Mouse (Mus musculus) neural tube, embryonic 14.5 days (tissue): ENCODE data around the gene Bbs5. TPM values are rescaled to one million over a fixed set of nuclear protein-coding genes. Genes with fewer than 3 reads are reported as not detected.

Experiments
- ATAC-seq: fragments of 200-750 bp; cut with Nextera tagmentation; 2 replicates; pipeline ENCODE4 v1.8.0; 2017; ENCODE audit warnings: low read depth, mild to moderate bottlenecking, moderate TSS enrichment, moderate library complexity
- H3K27ac ChIP-seq: fragments of 300-500 bp; sonication (generic); 2 replicates; pipeline ENCODE4 v1.5.1; 2014; ENCODE audit warnings: low read depth, mild to moderate bottlenecking, control low read depth, low read length, moderate library complexity, mixed read lengths
- H3K27me3 ChIP-seq: fragments of 300-500 bp; sonication (generic); 2 replicates; pipeline ENCODE4 v1.6.1; 2014; ENCODE audit warnings: low read length; ENCODE audit not compliant: control insufficient read depth, insufficient read depth
- H3K36me3 ChIP-seq: fragments of 300-500 bp; sonication (generic); 2 replicates; pipeline ENCODE4 v1.6.1; 2014; ENCODE audit warnings: low read length, mixed read lengths; ENCODE audit not compliant: control insufficient read depth, insufficient read depth
- H3K4me1 ChIP-seq: fragments of 300-500 bp; sonication (generic); 2 replicates; pipeline ENCODE4 v1.6.1; 2014; ENCODE audit warnings: low read length; ENCODE audit not compliant: control insufficient read depth, insufficient read depth
- H3K4me2 ChIP-seq: fragments of 300-500 bp; sonication (generic); 2 replicates; pipeline ENCODE4 v1.6.1; 2014; ENCODE audit warnings: mild to moderate bottlenecking, low read depth, low read length, control low read depth
- H3K4me3 ChIP-seq: fragments of 300-500 bp; sonication (generic); 2 replicates; pipeline ENCODE4 v1.5.1; 2014; ENCODE audit warnings: low read depth, low read length, control low read depth, mixed read lengths
- H3K9ac ChIP-seq: fragments of 300-500 bp; sonication (generic); replicated peaks from 2 replicates; pipeline ENCODE4 v1.6.1; 2014; ENCODE audit warnings: low read depth, mild to moderate bottlenecking, control low read depth, low read length, mixed read lengths
- H3K9me3 ChIP-seq: fragments of 300-500 bp; sonication (generic); 2 replicates; pipeline ENCODE4 v1.6.1; 2016; ENCODE audit warnings: low read length; ENCODE audit not compliant: control insufficient read depth
- WGBS: fragments of 180-500 bp; shearing (Covaris S2); extraction: QIAGEN DNeasy Blood & Tissue Kit; methylation state at CpG from one replicate; pipeline ENCODE4 v1.1.7; 2014; 5-methylcytosine and 5-hydroxymethylcytosine counted together
- polyA plus RNA-seq: library from polyadenylated mRNA; unstranded; fragments of >200 nt; fragmentation: Nextera tagmentation; extraction: Ambion mirVana; gene quantifications from 2 replicates; pipeline ENCODE4 v1.2.1, GENCODE M21; 2014

The Bbs5 gene
- polyA plus RNA-seq, 1 experiment from 2014 or later, result 31.9 TPM

GRCm38 (mm10) chr2:69679990-69680389 is 33.0 kb downstream of the Bbs5 start:
- Histone ChIP-seq H3K27ac (no peak overlapping the region), H3K36me3 (no peaks in the 10 kb centered on the region), H3K4me2 (no peak overlapping the region), H3K27me3 (no peaks in the 10 kb centered on the region), H3K9me3 (no peaks in the 10 kb centered on the region), H3K4me1 (peaks cover 7% of the 10 kb centered on the region; the same call in 1 of the 2 replicates), H3K9ac (no peak overlapping the region), H3K4me3 (no peak overlapping the region)
- no peak for ATAC-seq
- WGBS, result 66% methylated on average over 6 of the region's 6 CpGs

GRCm38 (mm10) chr2:69681931-69682330 is 35.0 kb downstream of the Bbs5 start:
- ATAC-seq, result no peak
- no peaks in the 10 kb centered on the region for H3K9me3 ChIP-seq
- H3K4me1 ChIP-seq, result peaks cover 7% of the 10 kb centered on the region; the same call in 1 of the 2 replicates
- H3K4me3 ChIP-seq, result no peak overlapping the region
- no peak overlapping the region for H3K4me2 ChIP-seq
- H3K9ac ChIP-seq, result no peak overlapping the region
- H3K36me3 ChIP-seq, result peaks cover 3% of the 10 kb centered on the region; the same call in 1 of the 2 replicates
- H3K27ac ChIP-seq, result no peak overlapping the region
- no peaks in the 10 kb centered on the region for H3K27me3 ChIP-seq
- WGBS, result 92% methylated on average over 4 of the region's 4 CpGs

- H3K4me3 ChIP-seq, result no peak overlapping the region
- peaks cover 6% of the 10 kb centered on the region; the same call in 1 of the 2 replicates for H3K36me3 ChIP-seq
- peaks cover 7% of the 10 kb centered on the region; the same call in 1 of the 2 replicates for H3K4me1 ChIP-seq
- peak; percentile 61; the same call in 1 of the 2 replicates for ATAC-seq
- H3K27ac ChIP-seq, result no peak overlapping the region
- H3K9ac ChIP-seq, result no peak overlapping the region
- WGBS, result 19% methylated on average over 13 of the region's 13 CpGs
- H3K9me3 ChIP-seq, result no peaks in the 10 kb centered on the region
- H3K27me3 ChIP-seq, result no peaks in the 10 kb centered on the region
- peak overlapping the region; percentile 30 for H3K4me2 ChIP-seq
Observed at GRCm38 (mm10) chr2:69683036-69683805, 36.2 kb downstream of the Bbs5 start.

- no peak overlapping the region for H3K9ac ChIP-seq
- ATAC-seq, result no peak
- no peaks in the 10 kb centered on the region for H3K27me3 ChIP-seq
- no peak overlapping the region for H3K4me2 ChIP-seq
- 88% methylated on average over 3 of the region's 3 CpGs for WGBS
- peaks cover 6% of the 10 kb centered on the region; the same call in 1 of the 2 replicates for H3K36me3 ChIP-seq
- H3K4me3 ChIP-seq, result no peak overlapping the region
- H3K4me1 ChIP-seq, result peaks cover 7% of the 10 kb centered on the region; the same call in 1 of the 2 replicates
- H3K9me3 ChIP-seq, result no peaks in the 10 kb centered on the region
- no peak overlapping the region for H3K27ac ChIP-seq
Observed at GRCm38 (mm10) chr2:69684488-69684887, 37.5 kb downstream of the Bbs5 start.

GRCm38 (mm10) chr2:69690214-69690613 is 43.2 kb downstream of the Bbs5 start:
- ATAC-seq, result no peak
- no peak overlapping the region for H3K4me2 ChIP-seq
- no peaks in the 10 kb centered on the region for H3K27me3 ChIP-seq
- peaks cover 33% of the 10 kb centered on the region for H3K36me3 ChIP-seq
- no peak overlapping the region for H3K27ac ChIP-seq
- H3K4me1 ChIP-seq, result no peaks in the 10 kb centered on the region
- H3K4me3 ChIP-seq, result no peak overlapping the region
- H3K9ac ChIP-seq, result no peak overlapping the region
- WGBS, result 93% methylated on average over 3 of the region's 3 CpGs
- H3K9me3 ChIP-seq, result no peaks in the 10 kb centered on the region

GRCm38 (mm10) chr2:69690843-69691242 is 43.9 kb downstream of the Bbs5 start:
- H3K27ac ChIP-seq, result no peak overlapping the region
- peaks cover 33% of the 10 kb centered on the region for H3K36me3 ChIP-seq
- no peak overlapping the region for H3K9ac ChIP-seq
- WGBS, result 98% methylated on average over 6 of the region's 6 CpGs
- no peaks in the 10 kb centered on the region for H3K27me3 ChIP-seq
- H3K4me1 ChIP-seq, result no peaks in the 10 kb centered on the region
- no peak overlapping the region for H3K4me3 ChIP-seq
- H3K9me3 ChIP-seq, result no peaks in the 10 kb centered on the region
- H3K4me2 ChIP-seq, result no peak overlapping the region
- no peak for ATAC-seq

GRCm38 (mm10) chr2:69693501-69693900 is 46.5 kb downstream of the Bbs5 start:
- Histone ChIP-seq H3K4me3 (no peak overlapping the region), H3K36me3 (peaks cover 30% of the 10 kb centered on the region), H3K9me3 (no peaks in the 10 kb centered on the region), H3K4me2 (no peak overlapping the region), H3K4me1 (no peaks in the 10 kb centered on the region), H3K27ac (no peak overlapping the region), H3K27me3 (no peaks in the 10 kb centered on the region), H3K9ac (no peak overlapping the region)
- WGBS, result 95% methylated on average over 11 of the region's 11 CpGs
- no peak for ATAC-seq

- no peak overlapping the region for H3K4me3 ChIP-seq
- no peaks in the 10 kb centered on the region for H3K4me1 ChIP-seq
- H3K27ac ChIP-seq, result no peak overlapping the region
- no peaks in the 10 kb centered on the region for H3K9me3 ChIP-seq
- no peak for ATAC-seq
- H3K27me3 ChIP-seq, result no peaks in the 10 kb centered on the region
- WGBS, result 97% methylated on average over 8 of the region's 8 CpGs
- H3K9ac ChIP-seq, result no peak overlapping the region
- H3K4me2 ChIP-seq, result no peak overlapping the region
- H3K36me3 ChIP-seq, result peaks cover 39% of the 10 kb centered on the region
Observed at GRCm38 (mm10) chr2:69700446-69700845, 53.5 kb downstream of the Bbs5 start.

GRCm38 (mm10) chr2:69712171-69712570 is 65.2 kb downstream of the Bbs5 start:
- Histone ChIP-seq H3K9me3 (no peaks in the 10 kb centered on the region), H3K4me1 (peaks cover 4% of the 10 kb centered on the region; the same call in 1 of the 2 replicates), H3K36me3 (no peaks in the 10 kb centered on the region; the same call in 1 of the 2 replicates), H3K4me3 (no peak overlapping the region; the same call in 1 of the 2 replicates), H3K27ac (no peak overlapping the region), H3K27me3 (no peaks in the 10 kb centered on the region), H3K4me2 (no peak overlapping the region), H3K9ac (no peak overlapping the region)
- no peak for ATAC-seq
- WGBS, result 89% methylated on average over 14 of the region's 14 CpGs
